Mouse (Mus musculus) gastrocnemius, adult 2 months (tissue): Measurements from ENCODE around the gene C130032M10Rik. TPM values are rescaled to one million over a fixed set of nuclear protein-coding genes. Genes with fewer than 3 reads are reported as not detected.

Experiments
- DNase-seq: peaks from one replicate; pipeline ENCODE4 v3.0.0; 2022
- H3K27ac ChIP-seq: fragments of 200-600 bp; 2 replicates; pipeline ENCODE4 v1.8.1; 2022; ENCODE audit warnings: mild to moderate bottlenecking
- H3K4me3 ChIP-seq: fragments of 200-600 bp; 2 replicates; pipeline ENCODE4 v1.8.1; 2022; ENCODE audit warnings: mild to moderate bottlenecking, moderate library complexity
- CTCF ChIP-seq: fragments of 200-600 bp; IDR thresholded peaks from 2 replicates; pipeline ENCODE4 v1.8.1; 2022; ENCODE audit warnings: antibody characterized with exemption, mild to moderate bottlenecking, moderate library complexity
- intact Hi-C: fragments of 180-260 bp; cut with DNase I; formaldehyde crosslinking; loops from one replicate; pipeline ENCODE4 v1.15.1; 2025
- total RNA-seq, 2 experiments: library from RNA; stranded (reverse); gene quantifications; 2 replicates each; pipeline ENCODE4 v1.2.3; 2021

C130032M10Rik gene
- total RNA-seq, 2 experiments from 2014 or later, result not detected

GRCm38 (mm10) chr9:114525073-114525633, 9.7 kb downstream of the C130032M10Rik start:
- no peak for DNase-seq
- TF ChIP-seq CTCF, result no peak
- H3K27ac ChIP-seq, result no peak overlapping the region
- no peak overlapping the region for H3K4me3 ChIP-seq
- intact Hi-C loops, result no loop called here

GRCm38 (mm10) chr9:114525891-114526290, 10.4 kb downstream of the C130032M10Rik start:
- no peak for DNase-seq
- intact Hi-C loops, result no loop called here
- H3K27ac ChIP-seq, result no peak overlapping the region
- no peak for TF ChIP-seq CTCF
- H3K4me3 ChIP-seq, result no peak overlapping the region

DNA sequence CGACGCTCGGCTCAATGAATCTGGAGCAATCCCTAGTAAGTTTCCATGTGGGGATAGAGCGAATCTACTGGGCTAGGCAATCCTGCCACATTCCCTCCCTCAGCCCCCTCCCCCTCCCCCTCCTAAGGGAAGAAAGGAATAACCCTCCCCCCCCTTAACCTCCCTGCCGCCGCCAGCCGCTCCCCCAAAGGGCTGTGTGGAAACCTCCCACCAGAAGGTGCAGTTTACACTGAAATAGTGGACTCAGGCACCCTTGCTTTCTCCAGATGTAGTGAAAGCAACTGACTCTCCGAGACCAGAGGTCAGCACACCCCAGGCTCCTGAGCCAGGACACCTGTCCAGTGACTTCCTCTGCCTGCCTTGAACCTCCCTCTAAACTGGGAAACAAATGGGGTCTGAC, 11.1 kb downstream of the C130032M10Rik start:
- intact Hi-C loops, result no loop called here
- peak overlapping the region; percentile 48 for H3K27ac ChIP-seq
- TF ChIP-seq CTCF, result no peak
- H3K4me3 ChIP-seq, result peak overlapping the region; percentile 60
- no peak for DNase-seq

DNA sequence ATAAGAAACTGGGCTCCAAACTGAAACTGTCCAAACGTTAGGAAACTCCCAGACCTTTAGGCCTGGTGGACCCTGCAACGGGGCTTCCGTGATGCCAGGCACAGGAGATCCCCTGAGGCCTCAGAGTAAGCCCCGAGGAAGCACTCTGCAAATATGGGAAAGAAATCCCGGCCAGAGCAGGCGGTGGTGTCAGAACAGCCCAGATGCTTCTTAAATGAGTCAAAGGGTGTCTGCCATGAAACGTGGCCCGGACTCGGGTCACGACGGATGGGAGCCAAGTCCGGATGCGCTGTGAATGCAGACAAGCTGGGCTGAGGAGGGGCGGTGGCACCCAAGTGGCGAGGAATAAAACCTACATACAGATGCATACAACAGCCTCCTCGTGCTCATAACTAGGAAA, 11.6 kb downstream of the C130032M10Rik start:
- peak overlapping the region; percentile 60 for H3K4me3 ChIP-seq
- intact Hi-C loops, result no loop called here
- TF ChIP-seq CTCF, result no peak
- H3K27ac ChIP-seq, result peak overlapping the region; percentile 48
- DNase-seq, result peak; percentile 63

DNA sequence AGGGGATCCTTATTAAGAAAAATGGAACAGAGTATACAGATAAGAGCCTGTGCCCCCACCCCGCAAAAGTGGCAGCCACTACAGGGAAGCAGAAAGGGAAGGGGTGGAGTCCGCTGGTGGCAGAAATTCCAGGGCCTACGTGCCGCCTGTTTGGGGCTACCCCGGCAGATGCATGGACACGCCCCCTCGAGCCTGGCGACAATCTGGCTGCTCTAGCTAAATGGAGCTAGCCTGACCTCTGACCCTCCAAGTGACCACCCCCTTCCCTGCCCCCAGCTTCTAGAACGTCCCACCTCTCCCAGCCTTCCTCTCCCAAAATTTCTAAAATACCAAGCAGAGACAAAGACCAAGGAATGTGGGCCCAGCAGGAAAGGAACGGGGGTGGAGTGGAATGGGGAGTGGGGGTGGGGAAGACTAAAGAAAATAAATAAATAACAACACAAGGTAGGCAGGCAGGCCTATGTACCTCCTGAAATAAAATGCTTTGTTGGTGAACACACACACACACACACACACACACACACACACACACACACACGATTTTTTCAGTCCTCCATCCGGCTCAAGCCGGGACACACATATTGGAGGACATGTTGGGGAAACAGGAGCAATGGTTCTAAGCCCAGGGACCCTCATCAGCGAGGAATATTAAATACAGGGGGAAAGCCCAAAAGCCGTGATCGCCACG, 12.6 kb downstream of the C130032M10Rik start:
- TF ChIP-seq CTCF, result no peak
- Histone ChIP-seq H3K27ac (0 out of 2 replicates have a peak overlapping the region, but pooled peaks have one; percentile 13), H3K4me3 (no peak overlapping the region)
- intact Hi-C loops, result no loop called here
- peak; percentile 32 for DNase-seq

- H3K4me3 ChIP-seq, result no peak overlapping the region
- no peak overlapping the region for H3K27ac ChIP-seq
- no peak for TF ChIP-seq CTCF
- no peak for DNase-seq
- intact Hi-C loops, result no loop called here
Observed at GRCm38 (mm10) chr9:114528680-114529048, 13.2 kb downstream of the C130032M10Rik start.

GRCm38 (mm10) chr9:114531276-114531675, 15.8 kb downstream of the C130032M10Rik start:
- H3K27ac ChIP-seq, result no peak overlapping the region
- TF ChIP-seq CTCF, result no peak
- intact Hi-C loops, result no loop called here
- no peak overlapping the region for H3K4me3 ChIP-seq
- no peak for DNase-seq

- Histone ChIP-seq H3K27ac (no peak overlapping the region), H3K4me3 (no peak overlapping the region)
- no peak for TF ChIP-seq CTCF
- intact Hi-C loops, result no loop called here
- DNase-seq, result no peak
Observed at GRCm38 (mm10) chr9:114533848-114534247, 18.4 kb downstream of the C130032M10Rik start.

DNA sequence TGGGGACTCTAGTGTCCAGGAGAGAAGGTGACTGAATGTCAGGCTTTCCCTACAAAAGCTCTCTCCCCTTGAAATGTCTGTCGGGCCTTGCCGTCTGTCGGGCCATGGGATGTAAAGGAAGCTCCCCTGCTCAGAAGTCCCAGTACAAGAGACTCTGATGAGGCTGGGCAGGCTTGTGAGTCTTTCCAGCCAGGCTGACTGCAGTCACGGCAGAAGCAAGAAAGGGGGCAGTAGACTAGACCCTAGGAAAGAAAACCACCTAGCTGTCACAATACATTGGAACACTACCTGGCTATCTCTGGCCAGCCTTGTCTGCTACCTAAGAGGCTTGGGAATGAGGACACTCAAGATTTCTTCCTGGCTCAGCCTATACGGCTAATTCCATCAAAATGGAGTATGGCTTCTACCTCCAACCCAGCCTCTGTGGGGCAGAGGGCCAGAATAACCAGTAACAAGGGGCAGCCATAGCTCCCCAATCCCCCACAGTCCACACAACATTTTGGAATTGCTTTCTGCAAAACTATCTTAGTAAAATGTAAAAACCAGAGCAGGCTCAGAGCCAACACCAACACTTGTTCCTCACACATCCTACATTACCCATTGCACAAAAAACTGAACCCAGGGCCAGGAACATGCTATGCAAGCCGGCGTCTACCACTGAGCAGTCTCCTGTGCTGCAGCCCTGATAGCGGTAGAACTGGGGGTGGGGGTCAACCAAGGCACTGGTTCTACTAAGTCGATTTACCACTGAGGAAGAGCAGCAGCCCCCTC, 19.4 kb downstream of the C130032M10Rik start:
- H3K4me3 ChIP-seq, result no peak overlapping the region
- DNase-seq, result no peak
- intact Hi-C loops, result no loop called here
- H3K27ac ChIP-seq, result no peak overlapping the region
- no peak for TF ChIP-seq CTCF

GRCm38 (mm10) chr9:114536628-114537027, 21.1 kb downstream of the C130032M10Rik start:
- H3K4me3 ChIP-seq, result no peak overlapping the region
- intact Hi-C loops, result no loop called here
- no peak overlapping the region for H3K27ac ChIP-seq
- DNase-seq, result no peak
- no peak for TF ChIP-seq CTCF

DNA sequence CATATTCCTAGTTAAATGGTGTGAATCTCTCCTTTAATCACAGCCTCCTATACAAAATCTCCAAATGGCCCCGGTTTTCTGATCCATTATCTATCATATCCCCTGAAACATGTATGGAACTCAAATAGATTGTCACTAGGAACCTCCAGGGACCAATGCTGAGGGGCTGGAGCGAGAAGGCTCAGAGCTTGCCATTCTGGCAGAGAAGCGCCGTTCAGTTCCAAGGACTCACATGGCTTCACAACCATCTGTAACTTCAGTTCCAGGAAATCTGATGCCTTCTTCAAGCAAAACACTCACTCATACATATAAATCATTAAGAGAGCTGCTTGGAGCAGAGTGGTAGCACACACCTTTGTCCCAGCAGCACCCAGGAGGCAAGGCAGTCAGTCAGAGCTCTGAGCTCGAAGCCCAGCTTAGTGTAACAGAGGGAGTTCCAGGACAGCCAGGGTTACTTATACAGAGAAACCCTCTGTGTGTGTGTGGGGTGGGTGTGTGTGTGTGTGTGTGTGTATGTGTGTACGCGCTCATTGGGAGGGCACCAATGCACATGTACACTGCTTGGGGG, 23.6 kb downstream of the C130032M10Rik start:
- Histone ChIP-seq H3K27ac (no peak overlapping the region), H3K4me3 (no peak overlapping the region)
- TF ChIP-seq CTCF, result no peak
- DNase-seq, result peak; percentile 46
- intact Hi-C loops, result no loop called here

- no peak overlapping the region for H3K4me3 ChIP-seq
- intact Hi-C loops, result no loop called here
- H3K27ac ChIP-seq, result no peak overlapping the region
- no peak for TF ChIP-seq CTCF
- DNase-seq, result no peak
Observed at GRCm38 (mm10) chr9:114541279-114541741, 25.8 kb downstream of the C130032M10Rik start.
